Mouse (Mus musculus) heart, postnatal 25 days (tissue): Measurements from ENCODE around the gene Fstl4. TPM values are rescaled to one million over a fixed set of nuclear protein-coding genes. Genes with fewer than 3 reads are reported as not detected.

ENCODE experiments used
- DNase-seq: peaks from one replicate; pipeline ENCODE4 v3.0.0; 2022; ENCODE audit warnings: low spot score
- intact Hi-C: fragments of 180-260 bp; cut with DNase I; formaldehyde crosslinking; loops from one replicate; pipeline ENCODE4 v1.15.1; 2025
- total RNA-seq, 2 experiments: library from RNA; stranded (reverse); gene quantifications; 2 replicates each; pipeline ENCODE4 v1.2.3; 2021

Gene Fstl4
- total RNA-seq, 2 experiments from 2014 or later: 1.8 to 2.6 TPM

DNA sequence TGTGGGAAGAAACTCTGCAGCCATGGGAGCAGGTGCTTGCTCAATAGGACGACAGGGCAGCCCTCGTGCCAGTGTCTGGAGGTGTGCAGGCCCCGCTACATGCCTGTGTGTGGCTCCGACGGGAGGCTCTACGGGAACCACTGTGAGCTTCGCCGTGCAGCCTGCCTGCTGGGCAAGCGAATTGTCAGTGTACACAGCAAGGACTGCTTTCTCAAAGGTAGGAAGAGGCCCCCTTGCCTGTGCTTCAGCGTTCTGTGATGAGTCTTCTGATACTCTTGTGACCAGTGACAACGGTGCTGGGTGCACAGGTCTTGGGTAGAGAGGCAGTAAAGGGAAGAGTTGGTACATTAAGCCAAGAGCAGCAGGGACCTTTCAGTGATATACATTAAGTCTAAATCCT lies 235.8 kb downstream of the Fstl4 start:
- intact Hi-C loops: no loop called here
- no peak for DNase-seq

- DNase-seq: no peak
- intact Hi-C loops: no loop called here
Observed at GRCm38 (mm10) chr11:53003361-53003760, 238.9 kb downstream of the Fstl4 start.

- DNase-seq: no peak
- intact Hi-C loops: no loop called here
Observed at GRCm38 (mm10) chr11:53003811-53004210, 239.4 kb downstream of the Fstl4 start.

DNA sequence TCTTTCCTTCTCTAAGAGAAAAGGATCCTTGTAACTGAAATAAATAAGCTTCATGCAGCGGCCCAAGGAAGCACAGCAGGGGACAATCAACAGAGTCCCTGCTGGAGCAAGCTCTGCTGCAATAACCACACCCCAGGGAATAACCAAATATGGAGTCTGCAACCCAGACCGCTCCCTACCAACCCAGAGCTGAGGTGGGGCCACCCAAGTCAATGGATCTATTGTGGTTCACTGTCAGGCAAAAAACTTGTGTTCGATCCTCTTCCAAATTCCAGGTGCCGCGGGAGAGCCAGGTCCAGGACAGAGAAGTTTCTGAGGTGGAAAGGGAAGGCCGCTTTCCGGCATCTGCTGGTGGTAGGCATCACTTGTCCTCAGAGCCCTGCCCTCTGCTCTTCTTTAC lies 245.2 kb downstream of the Fstl4 start:
- intact Hi-C loops: no loop called here
- no peak for DNase-seq

- DNase-seq: no peak
- intact Hi-C loops: no loop called here
Observed at GRCm38 (mm10) chr11:53011996-53012505, 247.6 kb downstream of the Fstl4 start.

DNA sequence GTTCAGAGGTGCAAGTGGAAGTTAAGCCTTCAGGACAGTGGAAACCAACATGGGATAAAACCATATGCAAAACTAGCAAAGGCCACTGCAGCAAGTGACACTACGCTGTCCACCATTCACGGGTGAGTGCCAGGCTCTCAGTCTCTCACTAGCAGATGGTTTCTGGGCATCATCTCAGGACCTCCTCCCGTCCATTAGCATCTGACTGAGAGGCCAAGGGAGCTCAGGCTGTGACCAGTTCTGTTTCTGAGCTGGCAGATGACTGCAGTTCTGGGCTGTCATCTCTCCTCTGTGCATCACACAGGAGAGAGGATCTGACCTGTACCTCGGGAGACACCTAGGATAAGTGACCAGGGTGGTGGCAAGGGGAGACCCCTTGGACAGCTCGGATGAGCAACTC lies 249.5 kb downstream of the Fstl4 start:
- DNase-seq: no peak
- intact Hi-C loops: no loop called here

- DNase-seq: no peak
- intact Hi-C loops: no loop called here
Observed at GRCm38 (mm10) chr11:53016358-53017021, 252.1 kb downstream of the Fstl4 start.

- DNase-seq: no peak
Observed at GRCm38 (mm10) chr11:53019509-53019908, 255.1 kb downstream of the Fstl4 start.

DNA sequence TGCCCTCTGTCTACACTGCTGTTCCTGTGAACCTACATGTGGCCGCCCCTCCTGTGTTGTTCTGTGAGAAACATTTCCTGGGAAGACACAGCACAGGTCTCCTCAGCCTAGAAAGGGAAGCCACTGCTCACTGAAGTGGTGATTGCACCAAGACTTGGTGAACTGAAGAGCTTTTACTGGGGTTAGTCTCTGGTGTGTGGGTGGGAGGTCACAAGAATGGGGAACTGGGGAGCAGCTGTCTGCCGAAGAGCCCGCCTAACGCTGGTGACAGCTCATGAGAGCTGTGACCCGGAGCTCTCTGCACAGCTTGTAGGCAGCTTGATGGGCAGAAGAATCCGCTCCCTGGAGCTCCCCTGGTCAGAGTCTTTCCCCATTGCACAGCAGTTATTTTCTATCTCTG lies 260.0 kb downstream of the Fstl4 start:
- DNase-seq: no peak
- intact Hi-C loops: no loop called here

More at GRCm38 (mm10) chr11:53019509-53019908, 255.1 kb downstream of the Fstl4 start:
- intact Hi-C loops: no loop called here

DNA sequence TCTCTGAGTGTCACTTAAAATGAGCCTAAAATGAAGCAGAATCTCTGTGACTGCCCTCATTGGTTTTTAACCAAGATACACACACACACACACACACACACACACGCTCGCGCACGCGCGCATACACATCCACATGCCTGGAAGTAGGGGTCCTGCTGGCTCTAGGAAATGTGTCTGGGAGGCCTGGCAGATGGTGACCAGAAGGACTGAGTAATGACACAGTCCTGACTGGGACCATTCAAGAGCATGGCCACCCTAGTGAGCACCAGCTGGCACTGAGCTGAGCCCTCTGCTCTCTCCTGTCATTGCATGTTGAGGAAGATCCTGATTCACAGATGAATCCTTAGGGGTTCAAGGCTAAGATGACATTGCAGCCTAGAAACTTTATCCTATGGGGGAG lies 261.3 kb downstream of the Fstl4 start:
- no peak for DNase-seq

DNA sequence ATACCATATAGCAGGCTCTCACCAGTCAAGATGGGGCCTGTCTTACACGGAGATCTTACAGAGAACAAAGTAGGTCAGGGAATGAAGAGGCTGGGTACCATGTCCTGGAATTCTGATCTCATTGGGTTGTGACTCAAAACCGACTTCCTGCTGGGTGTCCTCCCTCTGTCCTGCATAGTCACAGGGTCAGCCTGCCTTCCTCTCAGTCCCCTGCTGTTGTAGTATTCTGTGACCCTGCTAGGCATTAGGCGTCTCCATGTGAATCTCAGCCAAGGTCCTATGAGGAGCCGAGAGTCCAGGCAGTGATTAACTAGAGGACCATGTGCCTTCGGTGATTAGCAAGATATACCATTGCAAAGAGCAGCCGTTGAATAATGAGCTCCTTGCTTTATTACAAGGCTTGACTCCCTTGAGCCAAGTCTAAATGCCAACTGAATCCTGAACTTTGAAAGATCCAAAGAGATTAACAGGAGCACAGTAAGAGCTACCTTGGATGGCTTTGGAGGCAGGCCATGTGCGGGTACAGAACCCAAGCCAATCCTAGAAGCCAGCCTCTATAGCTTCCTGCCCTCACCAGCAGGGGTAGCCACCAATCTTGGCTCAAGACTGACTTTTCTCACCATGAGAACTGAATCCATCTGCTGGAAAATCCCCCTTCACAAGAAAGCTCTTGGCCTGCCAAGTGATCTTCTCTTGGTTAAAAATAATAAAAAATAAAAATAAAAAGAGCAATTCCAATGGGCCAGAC lies 264.2 kb downstream of the Fstl4 start:
- no peak for DNase-seq
- intact Hi-C loops: no loop called here

More for the DNA sequence above, 261.3 kb downstream of the Fstl4 start:
- intact Hi-C loops: no loop called here

DNA sequence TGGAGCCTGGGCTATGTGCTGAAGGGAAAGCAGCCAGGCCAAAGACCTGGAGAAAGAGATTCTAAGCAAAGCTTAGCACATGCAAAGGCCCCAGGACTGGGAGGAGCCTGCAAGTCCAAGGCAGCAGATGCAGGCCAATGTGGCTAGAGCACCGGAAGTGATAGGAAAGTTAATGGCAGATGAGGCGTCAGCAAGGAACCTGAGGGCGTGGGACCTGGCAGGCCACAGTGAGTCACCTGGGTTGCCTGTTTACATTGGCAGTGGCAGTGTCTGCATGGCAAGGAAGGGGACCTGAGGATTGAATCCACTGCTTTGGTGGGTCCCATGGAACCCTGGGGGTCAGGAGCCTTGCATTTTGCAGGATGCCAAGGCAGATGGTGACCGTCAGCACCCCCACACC lies 267.3 kb downstream of the Fstl4 start:
- intact Hi-C loops: loop anchor here (1.0 to 5.0 kb wide), 3 partner anchors 265 to 610 kb away; no protein-coding TSS in a partner anchor

DNA sequence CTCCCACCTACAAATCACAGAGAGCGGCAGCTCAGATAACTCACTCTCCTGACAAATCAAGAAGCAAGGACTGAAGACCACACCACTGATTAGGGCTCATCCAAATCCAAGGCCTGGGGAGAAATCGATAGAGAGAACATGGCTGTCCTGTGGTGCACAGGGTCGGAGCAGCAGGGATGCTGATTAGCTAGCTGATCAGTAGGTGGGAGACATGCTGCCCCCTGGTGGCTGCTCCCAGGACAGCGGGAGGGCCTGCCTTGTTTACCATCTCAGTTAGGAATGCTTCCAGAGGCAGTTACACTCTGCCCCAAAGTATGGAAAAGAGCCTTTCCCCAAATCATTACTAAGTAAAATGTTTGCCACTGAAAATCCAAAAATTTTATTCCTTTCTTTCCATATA lies 267.9 kb downstream of the Fstl4 start:
- intact Hi-C loops: loop anchor here (1.0 to 5.0 kb wide), 3 partner anchors 266 to 611 kb away; no protein-coding TSS in a partner anchor
- DNase-seq: peak; percentile 8

More for the DNA sequence above, 267.3 kb downstream of the Fstl4 start:
- no peak for DNase-seq

DNA sequence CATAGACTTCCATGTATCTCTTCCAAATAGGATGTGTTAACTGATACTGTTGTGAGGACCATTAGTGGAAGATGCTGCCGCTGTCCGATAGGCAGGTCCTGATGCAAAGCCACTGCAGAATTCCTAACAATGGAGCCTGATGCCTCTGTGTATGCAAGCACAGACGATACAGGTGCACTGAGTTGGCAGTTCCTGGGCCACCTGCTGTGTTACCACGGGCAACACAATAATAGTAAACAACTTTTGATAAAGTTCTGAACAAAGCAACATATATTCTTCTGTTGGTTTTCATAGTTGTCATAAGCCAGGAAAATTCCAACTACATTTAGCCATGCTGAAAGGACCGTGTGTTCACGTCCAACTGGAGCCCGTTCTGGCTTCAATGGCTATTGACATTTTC lies 271.0 kb downstream of the Fstl4 start:
- DNase-seq: no peak
- intact Hi-C loops: no loop called here

- DNase-seq: no peak
- intact Hi-C loops: no loop called here
Observed at GRCm38 (mm10) chr11:53046850-53047249, 282.4 kb downstream of the Fstl4 start.

DNA sequence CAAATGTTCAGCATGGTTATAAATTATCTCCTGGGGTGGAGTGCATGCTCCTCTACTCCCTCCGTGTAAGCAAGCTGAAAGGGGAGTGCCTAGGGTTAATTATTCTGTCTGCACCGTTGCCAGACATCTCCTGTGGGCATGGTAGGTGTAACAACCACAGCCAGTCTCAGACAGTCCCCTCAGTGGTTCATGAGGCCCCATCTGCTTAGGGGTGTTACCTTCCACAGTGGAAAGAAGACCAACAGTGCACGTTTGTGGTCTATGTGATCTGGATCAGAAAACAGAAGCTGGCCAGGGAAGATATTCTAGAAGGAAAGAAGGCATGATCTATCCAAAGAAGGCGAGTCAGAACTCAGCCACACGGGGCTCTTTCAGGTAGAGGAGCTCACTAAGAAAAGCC lies 289.7 kb downstream of the Fstl4 start:
- DNase-seq: no peak
- intact Hi-C loops: no loop called here

DNA sequence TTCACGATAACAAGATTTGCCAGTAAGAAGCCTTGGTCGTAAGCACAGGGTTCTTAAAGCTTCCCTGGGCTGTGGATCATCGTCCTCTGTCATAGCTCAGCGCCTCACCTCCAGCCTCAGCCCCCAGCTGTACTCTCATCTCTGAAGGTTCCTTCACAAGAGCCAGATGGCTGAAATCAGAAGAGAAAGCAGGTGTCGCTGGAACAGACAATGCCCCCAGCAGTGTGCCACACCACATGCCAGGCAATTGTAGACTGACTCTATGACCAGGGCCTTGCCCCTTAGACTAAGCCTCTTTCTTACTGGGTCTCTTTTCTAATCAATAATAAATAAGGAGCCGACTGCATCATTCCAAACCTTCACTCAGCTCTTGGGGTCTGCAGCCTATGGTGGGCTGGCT lies 291.5 kb downstream of the Fstl4 start:
- no peak for DNase-seq
- intact Hi-C loops: no loop called here

DNA sequence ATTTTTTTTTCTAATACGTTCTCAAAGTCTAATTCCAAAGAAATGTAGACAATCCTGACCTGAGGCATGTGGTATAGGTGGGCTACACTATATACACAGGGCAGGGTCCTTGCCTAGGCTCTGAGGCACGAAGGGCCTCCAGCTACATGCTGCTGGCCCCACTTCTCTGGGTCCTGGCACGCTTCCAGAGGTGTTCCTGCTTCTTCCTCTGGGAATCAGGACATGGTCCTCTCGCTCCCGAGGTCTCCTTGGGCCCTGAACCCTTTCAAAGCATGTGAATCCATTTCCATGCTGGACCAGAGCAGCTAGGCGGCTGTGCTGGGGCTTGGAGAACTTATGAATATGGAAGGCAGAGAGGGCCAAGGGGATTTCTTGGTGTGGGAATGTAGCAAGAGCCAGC lies 292.3 kb downstream of the Fstl4 start:
- DNase-seq: no peak
- intact Hi-C loops: no loop called here

DNA sequence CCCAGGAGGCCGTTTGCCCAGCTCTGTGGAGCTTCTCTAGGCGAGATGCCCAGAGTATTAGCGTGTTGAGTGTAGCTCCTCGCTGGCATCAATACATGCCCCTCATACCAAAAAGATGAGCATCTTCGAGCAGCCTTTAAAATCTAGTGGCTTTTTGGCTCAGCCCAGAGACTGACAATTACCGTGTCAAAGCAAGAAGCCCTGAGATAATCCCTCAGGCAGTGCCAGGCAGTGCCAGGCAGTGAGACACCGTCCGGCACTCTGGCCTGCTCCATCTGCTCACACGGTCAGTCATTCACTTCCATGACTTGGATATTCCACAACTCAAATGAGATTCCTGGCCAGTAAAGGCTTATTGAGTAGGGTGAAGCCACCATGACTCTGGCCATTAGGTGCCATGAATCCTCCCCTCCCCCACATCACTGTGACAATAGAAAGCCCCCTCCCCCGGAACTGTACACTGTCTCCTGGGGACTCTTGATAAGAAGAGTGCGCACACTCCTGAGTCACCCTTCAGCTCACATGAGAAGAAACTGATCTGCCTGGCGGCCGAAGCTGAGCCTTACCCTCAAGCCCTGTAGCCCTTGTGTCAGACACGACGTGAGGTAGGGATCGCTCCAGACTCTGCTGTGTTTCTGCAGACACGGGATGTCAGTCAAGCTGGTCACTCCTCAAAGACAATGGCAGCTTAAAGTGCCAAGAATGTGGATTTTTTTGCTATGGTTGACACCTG lies 293.6 kb downstream of the Fstl4 start:
- intact Hi-C loops: no loop called here
- DNase-seq: no peak

- no peak for DNase-seq
- intact Hi-C loops: no loop called here
Observed at GRCm38 (mm10) chr11:53058557-53058956, 294.1 kb downstream of the Fstl4 start.
